Mouse (Mus musculus) thymus, postnatal 10 days (tissue): ENCODE results near the gene Kcnh5.

Experiments used
- DNase-seq, 2 experiments: peaks; one replicate each; pipeline ENCODE4 v3.0.0; 2021; ENCODE audit warnings: low spot score in 2 of 2

Kcnh5 gene

DNA sequence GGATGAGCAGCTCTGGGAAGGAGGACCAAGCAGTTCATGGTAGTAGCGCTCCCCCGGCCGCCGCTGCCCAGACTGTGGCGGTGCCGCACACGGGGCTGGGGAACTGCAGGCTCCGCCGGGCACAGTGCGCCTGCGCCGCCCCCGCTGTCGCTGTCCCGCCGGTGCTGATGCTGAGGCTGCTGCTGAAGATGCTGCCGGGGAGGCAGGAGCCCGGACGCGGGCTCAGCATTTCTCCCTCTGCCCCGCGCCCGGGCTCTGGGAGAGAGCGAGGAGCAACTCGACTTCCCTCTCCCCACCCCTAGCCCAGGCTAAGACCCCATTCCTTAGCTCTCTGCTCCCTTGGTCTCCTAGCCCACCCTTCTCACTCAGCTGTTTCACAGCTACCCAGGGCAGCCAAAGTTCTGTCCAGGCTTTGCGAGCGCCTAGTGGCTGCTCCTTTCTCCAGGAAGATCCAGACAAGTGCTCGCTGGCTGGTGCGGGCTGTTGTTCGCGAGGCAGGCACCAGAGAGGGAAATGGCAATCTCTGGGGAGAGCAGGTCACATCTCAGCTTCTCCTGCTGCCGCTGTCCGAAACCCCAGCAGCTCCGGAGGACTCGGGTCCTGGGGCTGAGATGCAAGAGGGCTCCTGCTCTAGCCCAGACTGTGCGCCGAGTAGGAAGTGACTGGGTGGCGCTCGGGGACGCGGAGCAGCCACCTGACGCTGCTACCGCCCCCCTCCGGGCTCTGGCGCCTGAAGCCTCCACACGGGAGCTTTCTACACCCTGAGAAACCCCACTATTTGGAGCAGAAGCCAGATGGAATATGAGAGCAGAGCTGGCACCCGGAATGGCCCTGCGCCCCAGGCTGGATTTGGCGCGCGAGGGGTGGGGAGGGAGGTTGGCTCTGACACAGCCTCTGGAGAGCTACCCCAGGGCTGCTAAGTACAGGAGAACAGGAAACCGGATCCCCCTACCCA is at the start of gene Kcnh5:
Kcnh5 (minus strand) TSS at position 642 of the 955 bp plus-strand sequence.
- no peak for DNase-seq

- no peak for DNase-seq
Observed at GRCm38 (mm10) chr12:75223966-75224365, 46.8 kb upstream of the Kcnh5 start.

DNA sequence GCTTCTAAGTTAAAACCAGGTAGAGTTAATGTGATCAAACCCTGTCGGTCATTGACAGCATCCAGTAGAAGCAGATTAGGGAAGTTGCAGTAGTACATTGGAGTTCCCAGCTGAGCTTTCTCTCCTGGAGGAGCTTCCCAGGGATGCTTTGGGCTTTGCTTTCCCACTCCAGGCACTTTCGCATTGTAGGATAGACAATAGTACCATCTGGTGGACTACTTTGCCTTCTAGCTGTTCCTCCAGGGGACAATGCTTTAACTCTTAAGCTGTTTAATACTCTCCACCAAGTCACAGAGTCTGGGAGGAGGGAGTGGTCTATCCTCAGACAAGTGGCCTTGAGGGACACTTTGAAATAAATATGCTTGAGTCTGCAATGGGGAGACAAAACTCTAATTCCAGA is 12.3 kb upstream of the Kcnh5 start:
- no peak for DNase-seq

- no peak for DNase-seq
Observed at GRCm38 (mm10) chr12:75182646-75183045, 5.5 kb upstream of the Kcnh5 start.

DNA sequence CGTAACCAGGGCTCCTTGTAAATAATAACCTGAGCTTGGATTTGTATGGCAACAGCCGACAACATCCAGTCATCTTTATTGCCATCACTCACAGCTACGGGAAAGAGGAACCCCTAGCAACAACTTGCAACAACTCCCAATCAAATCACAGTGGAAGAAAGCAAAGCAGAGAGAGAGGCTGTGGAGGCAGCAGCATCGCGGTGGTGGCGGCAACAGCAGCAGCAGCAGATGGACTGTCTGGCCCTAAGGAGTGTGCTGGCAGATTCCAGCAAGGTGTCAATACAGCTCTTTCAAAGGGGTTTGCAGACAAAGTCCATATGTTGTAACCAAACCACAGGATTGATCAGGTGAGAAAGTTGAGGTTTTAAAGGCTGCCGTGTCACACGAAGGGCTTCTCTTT is 2.4 kb upstream of the Kcnh5 start:
- DNase-seq, result no peak

DNA sequence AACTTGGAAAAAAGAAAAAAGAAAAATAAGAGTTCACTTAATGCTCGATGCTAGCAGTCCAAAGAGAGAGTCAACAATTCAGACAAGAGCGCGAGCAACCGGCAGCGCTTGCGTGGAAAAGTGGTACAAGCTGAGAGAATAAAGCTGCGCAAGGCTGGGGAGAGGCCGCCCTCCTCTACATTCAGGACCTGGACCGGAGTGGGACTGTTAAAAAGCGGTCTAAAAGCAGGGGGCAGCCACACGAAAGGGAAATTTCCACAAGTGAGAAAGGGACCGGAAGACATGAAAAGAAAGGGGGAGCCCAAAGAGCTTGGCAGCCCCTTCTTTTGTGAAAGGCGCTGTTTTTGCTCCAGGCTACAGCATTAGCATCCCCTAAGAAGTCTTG is 506 bp upstream of the Kcnh5 start:
- no peak for DNase-seq

GRCm38 (mm10) chr12:75175931-75176565 is 1.1 kb downstream of the Kcnh5 start:
- no peak for DNase-seq

DNA sequence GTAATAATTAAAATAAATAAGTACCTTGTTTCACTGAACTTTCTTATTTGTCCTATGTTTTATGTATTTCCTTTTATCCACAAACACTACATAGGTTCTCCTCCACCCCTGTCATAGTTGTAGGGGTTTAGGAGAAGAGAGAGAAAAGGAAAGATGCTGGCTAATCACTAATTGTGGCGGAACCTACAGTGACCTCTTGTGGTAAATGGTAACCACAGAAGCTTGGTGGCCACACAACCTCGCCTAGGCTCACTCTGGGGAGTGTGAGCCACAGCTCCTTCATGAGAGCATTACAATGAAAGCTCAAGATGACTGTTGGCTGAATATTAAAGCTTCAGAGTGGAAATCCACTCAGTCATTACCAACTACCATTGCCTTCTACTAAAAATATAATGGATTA is 6.2 kb downstream of the Kcnh5 start:
- DNase-seq, result no peak

GRCm38 (mm10) chr12:75153076-75153568 is 24.0 kb downstream of the Kcnh5 start:
- no peak for DNase-seq

- DNase-seq, result no peak
Observed at GRCm38 (mm10) chr12:75139792-75140191, 37.3 kb downstream of the Kcnh5 start.

DNA sequence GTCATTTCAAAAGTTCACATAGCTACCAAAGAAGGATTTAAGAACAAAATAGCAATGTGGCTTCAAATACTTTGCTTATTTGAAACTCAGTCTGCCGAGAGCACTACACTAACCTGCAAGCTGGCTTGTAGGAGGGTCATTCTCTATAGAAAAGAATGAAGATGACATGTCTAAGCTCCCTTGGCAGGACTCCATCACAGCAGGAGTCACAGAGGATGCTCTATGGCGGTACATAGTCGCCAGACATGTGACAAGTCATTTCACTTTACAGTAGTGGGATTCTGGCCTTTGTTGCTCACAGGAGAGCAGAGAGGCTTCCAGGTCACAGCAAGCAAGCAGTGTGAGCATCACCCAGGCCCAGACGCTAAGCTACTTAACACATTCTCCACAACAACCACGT is 85.2 kb downstream of the Kcnh5 start:
- DNase-seq, result no peak

DNA sequence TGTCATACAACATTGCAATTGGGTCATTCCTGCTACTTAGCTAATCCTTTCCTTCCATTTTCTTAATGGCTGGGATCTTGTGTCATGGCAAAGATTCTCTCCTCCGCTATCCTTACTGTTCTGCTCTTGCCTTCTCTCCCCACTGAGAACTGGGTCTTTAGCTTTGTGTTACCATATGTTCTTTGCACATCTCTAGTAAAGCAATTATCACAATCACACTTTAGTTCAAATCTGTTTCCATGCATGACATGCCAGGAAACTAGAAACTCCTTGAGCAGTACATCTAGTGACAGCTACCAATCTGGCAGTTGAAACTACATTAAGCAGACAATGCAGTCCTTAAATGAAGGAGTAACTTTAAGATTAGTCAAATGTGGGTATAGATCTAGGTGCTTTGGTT is 86.2 kb downstream of the Kcnh5 start:
- DNase-seq, result no peak

- no peak for DNase-seq
Observed at GRCm38 (mm10) chr12:75077175-75077574, 100.0 kb downstream of the Kcnh5 start.

DNA sequence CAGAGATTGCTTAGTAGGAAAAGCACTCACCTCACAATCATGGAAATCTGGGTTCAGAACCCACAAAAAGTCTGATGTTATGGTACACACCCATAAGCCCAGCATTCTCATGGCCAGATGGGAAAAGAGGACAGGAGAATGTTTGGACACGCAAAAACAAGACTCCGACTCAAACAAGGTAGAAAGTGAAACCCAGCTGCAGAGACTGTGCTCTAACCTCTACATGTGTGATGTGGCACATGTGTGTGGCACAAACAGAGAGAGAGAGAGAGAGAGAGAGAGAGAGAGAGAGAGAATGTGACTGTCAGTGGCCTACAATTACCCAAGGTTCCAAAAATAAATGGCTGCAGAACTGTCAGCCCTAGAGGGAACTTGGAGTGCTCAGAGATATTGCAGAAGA is 106.1 kb downstream of the Kcnh5 start:
- DNase-seq, result no peak

DNA sequence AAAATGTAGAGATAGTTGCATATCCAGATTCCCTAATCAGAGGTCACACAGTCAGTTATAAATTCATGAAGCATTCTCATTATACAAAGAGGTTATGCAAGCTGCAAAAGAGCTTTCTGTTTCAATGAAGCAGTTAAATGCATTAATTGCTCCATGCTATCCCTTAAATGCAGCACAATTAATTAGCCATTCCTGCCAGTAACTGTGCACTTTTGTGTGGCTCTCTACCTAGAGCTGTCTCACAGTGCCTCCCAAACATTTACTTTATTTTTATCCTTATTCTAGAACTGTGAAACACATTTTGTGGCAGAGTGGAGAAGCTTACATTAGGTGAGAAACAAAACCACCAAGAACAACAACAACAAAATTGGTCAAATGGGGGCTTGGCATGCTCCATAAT is 114.6 kb downstream of the Kcnh5 start:
- DNase-seq, result no peak

- DNase-seq, result no peak
Observed at GRCm38 (mm10) chr12:75061731-75062130, 115.4 kb downstream of the Kcnh5 start.

GRCm38 (mm10) chr12:75053731-75054130 is 123.4 kb downstream of the Kcnh5 start:
- no peak for DNase-seq

DNA sequence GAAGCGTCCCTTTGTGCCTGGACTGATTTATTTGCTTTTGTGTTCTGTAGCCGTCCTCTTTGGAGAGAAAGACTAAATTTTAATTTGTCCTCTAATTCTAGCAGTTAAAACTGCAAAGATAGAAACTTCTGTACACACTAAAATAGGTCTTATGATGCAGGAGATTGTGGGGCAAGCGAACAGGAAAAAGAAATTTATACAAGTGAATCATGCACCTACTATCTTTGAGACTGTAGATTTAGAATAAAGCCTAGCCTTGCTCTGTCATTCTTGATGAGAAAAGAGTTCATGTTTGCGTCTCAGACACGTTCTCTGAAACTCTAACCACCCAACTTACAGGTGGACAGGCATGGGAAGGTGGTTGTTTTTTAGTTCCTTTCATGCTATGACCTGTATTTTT is 140.4 kb downstream of the Kcnh5 start:
- no peak for DNase-seq

- DNase-seq, result no peak
Observed at GRCm38 (mm10) chr12:75031970-75032864, 144.9 kb downstream of the Kcnh5 start.

DNA sequence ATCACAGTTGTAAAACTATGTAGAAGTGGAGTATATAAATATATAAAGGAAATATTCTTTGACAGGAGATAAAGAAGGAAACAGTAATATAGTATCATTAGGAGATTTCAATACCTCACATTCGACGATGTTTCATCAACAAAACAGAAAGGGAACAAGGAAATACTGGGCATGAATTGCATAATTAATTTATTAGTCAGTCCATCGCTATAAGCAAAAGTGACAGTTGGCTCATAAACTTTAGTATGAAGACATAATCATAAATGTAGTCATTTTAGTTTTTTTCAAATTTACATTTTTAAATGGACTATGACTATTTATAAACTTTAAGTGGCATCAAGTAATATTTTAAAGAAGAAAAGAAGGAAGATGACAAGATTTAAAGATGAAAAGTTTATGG is 205.9 kb downstream of the Kcnh5 start:
- no peak for DNase-seq

DNA sequence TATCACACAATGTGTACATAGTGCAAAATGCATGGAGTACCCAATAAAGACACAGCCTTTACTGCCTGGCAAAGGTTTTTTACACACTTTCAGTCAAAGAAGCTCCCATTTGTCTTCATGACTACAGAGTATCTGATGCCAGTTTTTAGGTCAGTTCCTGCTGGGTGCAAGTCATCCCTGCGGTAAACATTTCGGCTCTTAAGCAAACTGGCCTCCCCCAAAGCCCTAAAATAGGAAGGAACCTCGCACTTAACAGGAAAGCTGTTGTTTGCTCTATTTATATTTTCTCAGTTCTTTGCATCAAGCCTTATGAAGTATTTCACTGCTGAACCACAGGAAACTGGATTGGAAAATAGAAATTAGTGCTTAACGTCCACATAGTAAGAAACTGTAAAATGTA is 207.7 kb downstream of the Kcnh5 start:
- DNase-seq, result no peak

DNA sequence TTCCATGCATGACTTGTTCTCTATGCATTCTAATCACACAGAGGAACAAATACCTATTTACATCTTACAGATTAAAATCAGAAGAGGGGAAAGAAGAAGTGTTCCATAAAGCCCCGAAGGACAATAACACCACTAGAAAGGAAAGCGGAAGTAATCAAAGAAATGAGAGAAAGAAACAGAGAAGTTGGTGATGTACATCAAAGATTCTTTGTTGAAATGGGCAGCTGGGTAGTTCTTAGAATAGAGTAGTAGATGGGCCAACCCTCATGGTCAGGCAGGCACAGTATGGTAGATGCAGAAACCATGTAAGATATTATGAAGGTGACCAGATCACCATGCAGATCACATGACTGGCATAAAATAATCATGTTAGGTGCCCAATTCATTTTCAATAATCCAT is 210.9 kb downstream of the Kcnh5 start:
- no peak for DNase-seq
